Mouse (Mus musculus): ENCODE data around the gene Prss1.

- TF ChIP-seq CTCF (IDR thresholded peaks at IDR 0.05; ENCODE audit: control insufficient read depth, insufficient read depth, low read length): no peak
- TF ChIP-seq POLR2A (IDR thresholded peaks at IDR 0.05; ENCODE audit: borderline replicate concordance, control insufficient read depth, low read depth, low read length): no peak
Observed at GRCm38 (mm10) chr6:41504915-41505314, 46.2 kb downstream of the Prss1 start.
